Mouse (Mus musculus) erythroid progenitor cell, adult 5-6 weeks (primary cell): ENCODE data around the gene Prokr1. TPM values are rescaled to one million over a fixed set of nuclear protein-coding genes. Genes with fewer than 3 reads are reported as not detected.
A peak's percentile ranks its signal among the peaks of the same experiment; 100 is the strongest.

ENCODE experiments used
- ATAC-seq: replicated peaks from 2 replicates; pipeline ENCODE4 v1.8.0; 2016; ENCODE audit warnings: moderate number of reproducible peaks, mild to moderate bottlenecking, moderate TSS enrichment, inconsistent platforms; ENCODE audit not compliant: poor library complexity, low FRiP score, severe bottlenecking
- total RNA-seq, 2 experiments: library from RNA; stranded (forward) in 1 of 2; stranded (reverse) in 1 of 2; fragments of 150-400 nt in 1 of 2; fragments of 186-747, 209-891 nt in 1 of 2; gene quantifications; 2 replicates each; pipeline versions ENCODE4 v1.2.3 to v1.2.4; 2015 to 2017; ENCODE audit warnings: low replicate concordance in 2 of 2

Gene Prokr1
- total RNA-seq (2015; ENCODE audit: low replicate concordance): 6.5 and 8.4 TPM in 2 replicates
- 5.4 and 6.2 TPM in 2 replicates for total RNA-seq (2017; ENCODE audit: low replicate concordance)

DNA sequence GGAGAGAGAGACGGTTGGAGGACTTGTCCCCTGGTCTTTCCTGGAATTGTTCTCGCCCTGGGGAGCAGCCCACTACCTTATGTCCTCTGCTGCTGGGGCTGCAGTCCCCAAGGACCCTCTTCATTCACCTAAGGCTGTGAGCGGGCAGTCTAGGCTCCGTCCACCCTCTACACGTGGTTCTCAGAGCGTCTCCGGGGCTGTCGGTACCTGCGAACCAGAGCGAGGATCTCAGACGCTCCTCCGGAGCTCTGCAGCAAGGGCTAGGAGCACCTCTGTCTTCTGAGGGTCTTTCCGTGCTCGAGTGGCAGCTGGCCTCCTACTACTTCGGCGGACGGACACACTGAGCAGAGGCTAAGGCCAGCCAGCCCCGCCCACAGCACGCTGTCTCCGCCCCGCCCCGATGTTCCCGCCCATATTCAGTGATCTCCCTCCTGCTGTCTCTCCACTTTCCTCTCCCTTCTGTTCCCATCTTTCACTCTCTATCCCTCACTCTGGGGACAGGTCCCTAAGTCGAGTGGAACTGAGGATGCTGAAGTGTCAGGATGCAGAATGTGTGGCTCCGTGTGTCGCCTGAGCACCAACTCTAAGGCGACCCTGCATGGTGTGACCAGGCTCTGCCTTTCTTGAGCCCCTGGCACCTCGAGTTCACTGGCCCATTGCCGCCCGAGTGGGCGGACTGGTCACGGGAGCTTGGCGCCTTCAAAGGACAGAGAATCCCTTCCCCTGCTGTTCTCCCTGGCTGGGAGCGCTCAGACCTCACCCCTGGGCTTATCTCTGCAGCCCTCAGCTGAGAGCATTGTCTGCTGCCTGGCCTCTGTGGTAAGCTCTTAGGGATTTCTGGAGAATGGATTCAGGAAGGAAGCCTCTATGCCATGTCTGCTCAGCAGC, at the start of gene Prokr1:
Prokr1 (minus strand) TSS at position 350 of the 888 bp plus-strand sequence.
- ATAC-seq: peak; percentile 95

DNA sequence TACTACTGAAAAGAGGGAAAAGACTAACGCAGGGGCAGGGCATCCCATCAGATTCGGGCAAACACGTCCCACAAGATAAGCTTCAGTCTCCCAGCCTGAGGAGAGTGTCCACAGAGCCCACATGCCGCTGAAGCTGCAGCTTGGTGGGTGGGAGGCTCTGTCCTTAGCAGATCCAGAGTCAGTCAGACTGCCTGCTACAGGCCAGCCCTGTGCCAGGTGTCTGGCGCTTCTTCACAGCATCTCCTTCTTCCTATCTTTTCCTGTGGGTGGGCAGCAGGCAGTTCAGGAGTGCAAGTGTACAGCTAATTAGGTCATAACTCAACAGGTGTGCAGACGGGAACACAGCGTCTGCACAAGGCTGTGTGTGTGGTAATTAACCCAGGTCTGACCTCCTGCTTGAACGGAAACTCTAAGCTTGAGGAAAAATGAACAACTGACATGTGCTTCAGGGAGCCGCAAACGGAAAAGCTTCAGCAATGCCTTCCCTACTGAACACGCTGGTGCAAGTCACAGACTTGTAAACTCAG, 47.7 kb upstream of the Prokr1 start:
- no peak for ATAC-seq

DNA sequence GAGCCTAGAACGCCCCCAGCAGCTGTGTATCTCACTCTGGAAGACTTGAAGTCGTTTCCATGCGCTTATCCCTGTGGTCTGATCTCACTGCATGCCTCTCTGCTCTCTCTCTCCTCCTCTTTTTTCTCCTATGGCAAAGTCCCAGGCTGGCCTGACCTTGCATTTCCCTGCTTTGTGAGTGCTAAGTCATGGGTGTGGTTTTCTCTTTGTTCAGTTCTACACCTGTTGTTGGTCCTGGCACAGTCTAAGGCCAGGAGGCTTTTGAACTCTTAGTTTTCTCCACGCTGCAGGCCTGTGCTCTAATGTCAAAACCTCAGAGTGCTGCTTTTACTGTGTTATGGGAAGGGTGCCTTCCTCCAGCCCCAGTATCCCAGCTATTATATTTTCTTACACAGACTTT, 41.6 kb upstream of the Prokr1 start:
- no peak for ATAC-seq

DNA sequence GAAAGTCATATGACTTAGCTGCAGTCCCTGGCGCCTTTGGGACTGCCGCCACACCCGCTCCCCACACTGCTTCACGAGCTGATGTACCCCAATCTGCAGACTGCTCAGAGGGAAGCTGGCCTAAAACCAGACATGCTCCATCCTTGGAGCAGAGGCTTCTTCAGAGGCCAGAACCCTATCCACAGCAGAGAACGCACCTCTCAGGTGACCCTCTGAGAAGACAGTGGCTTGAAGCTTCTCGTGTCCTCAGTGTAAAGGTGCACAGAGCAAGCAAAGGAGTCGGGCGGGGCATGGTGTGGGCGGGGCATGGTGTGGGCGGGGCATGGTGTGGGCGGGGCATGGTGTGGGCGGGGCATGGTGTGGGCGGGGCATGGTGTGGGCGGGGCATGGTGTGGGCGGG, 38.4 kb upstream of the Prokr1 start:
- peak; percentile 32; the same call in 1 of the 2 replicates for ATAC-seq

- no peak for ATAC-seq
These were observed 32.6 kb upstream of the Prokr1 start for GRCm38 (mm10) chr6:87623151-87623550.

DNA sequence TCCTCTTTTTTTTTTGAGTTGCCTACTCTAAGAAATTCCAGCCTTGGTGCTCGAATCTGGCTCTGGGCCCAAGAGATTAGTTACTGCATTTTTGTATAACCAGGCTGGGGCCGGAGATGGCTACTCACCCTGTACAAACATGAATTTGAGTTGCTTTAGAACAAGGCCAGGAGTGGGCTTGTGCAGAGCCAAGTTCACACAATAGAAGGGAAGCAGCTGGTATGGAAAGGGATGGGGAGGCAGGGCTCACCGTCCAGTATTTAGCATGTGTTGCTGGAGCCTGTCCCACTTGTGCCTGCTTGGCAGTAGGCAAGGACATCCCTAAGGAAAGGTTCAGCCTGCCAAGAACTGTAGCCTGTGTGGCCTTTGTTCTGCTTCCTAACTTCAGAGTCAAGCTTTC, 30.7 kb upstream of the Prokr1 start:
- ATAC-seq: no peak

DNA sequence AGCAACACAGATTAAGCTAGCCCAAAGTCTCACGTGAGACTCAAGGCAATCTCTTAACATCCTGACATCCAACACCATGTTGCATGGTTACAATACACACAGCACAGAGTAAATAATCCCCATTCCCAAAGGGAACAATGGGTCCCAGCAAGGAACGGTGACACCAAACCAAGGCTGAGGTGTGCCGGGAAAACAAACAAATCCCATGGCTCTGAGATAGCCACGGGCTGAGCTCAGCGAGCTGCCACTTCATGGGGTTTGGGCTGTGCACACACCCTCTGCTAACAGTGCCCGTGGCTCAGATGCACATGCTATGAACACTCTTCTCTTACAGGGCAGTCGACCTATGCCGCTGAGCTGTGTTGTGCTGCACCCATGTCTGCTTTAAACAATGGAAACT, 27.5 kb upstream of the Prokr1 start:
- ATAC-seq: no peak

GRCm38 (mm10) chr6:87615696-87616083, 25.1 kb upstream of the Prokr1 start:
- no peak for ATAC-seq

GRCm38 (mm10) chr6:87614794-87615695, 24.5 kb upstream of the Prokr1 start:
- peak; percentile 73 for ATAC-seq

- ATAC-seq: no peak
These were observed 9.3 kb upstream of the Prokr1 start for GRCm38 (mm10) chr6:87599825-87600224.

GRCm38 (mm10) chr6:87597116-87597833, 6.7 kb upstream of the Prokr1 start:
- no peak for ATAC-seq

DNA sequence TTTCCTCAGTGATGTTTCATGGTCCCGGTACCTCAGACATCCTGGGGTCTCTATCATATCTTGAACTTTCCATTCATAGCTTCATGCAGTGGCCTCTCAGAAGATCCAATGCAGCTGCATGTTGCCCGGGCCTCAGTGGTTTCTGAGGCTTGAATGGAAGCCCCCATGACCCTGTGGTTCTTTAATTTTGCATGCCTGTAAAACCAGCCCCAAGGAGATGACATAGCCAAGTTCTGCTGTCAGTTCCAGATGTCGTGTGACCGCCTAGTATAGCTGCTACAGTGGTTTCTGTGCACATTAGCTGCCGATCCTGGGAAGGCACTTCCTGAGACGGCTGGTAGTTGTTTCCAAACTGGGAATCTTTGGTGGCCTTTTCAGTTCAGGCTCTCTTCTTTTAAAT, 3.6 kb upstream of the Prokr1 start:
- no peak for ATAC-seq

DNA sequence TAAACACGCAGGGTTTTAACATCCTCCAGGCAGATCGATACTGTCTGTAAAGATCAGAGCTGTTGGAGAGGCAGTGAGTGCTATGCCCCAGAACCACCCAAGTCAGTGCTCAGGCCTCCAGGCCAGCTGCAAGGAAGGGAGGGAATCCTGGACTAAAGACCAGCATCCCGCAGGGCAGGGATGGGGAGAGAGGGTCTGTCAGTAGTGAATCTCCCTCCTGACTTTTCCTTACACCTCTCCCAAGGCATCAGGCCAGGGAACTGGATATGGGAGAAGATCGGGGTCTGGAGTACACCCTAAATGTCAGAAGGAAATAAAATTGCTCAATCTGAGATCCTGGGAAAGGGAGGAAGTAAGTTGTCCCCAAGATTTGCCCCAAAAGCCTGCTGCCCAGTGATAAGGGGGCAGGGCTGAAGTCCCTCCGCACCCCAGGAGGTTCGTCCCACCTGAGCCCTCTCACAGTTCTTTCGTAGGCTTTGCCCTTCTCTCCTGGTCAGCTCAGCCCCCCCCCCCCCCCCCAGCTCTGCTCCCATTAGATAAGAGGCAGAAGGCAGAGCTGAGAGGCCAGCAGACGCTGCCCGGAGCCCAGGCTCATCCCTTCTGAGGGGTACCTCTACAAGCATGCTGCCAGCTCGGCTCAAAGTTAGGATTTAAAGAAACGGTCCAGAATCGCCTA, 687 bp downstream of the Prokr1 start:
- ATAC-seq: peak; percentile 26; the same call in 1 of the 2 replicates

GRCm38 (mm10) chr6:87583991-87584390, 6.6 kb downstream of the Prokr1 start:
- ATAC-seq: no peak

- ATAC-seq: peak; percentile 90
These were observed 7.3 kb downstream of the Prokr1 start for GRCm38 (mm10) chr6:87583183-87583611.

- peak; percentile 18; the same call in 1 of the 2 replicates for ATAC-seq
These were observed 8.1 kb downstream of the Prokr1 start for GRCm38 (mm10) chr6:87582456-87582855.

- ATAC-seq: no peak
These were observed 9.0 kb downstream of the Prokr1 start for GRCm38 (mm10) chr6:87581581-87581980.

GRCm38 (mm10) chr6:87581071-87581470, 9.5 kb downstream of the Prokr1 start:
- no peak for ATAC-seq

GRCm38 (mm10) chr6:87578247-87578646, 12.3 kb downstream of the Prokr1 start:
- no peak for ATAC-seq
